Mouse (Mus musculus) cerebellum, postnatal 14 days (tissue): Measurements from ENCODE around the gene Xpo5.

Experiments used
- DNase-seq, 2 experiments: peaks; one replicate each; pipeline ENCODE4 v3.0.0; 2021; ENCODE audit warnings: mixed read lengths in 2 of 2

Gene Xpo5

GRCm38 (mm10) chr17:46262201-46262694 lies 59.7 kb downstream of the Xpo5 start:
- DNase-seq, result no peak

GRCm38 (mm10) chr17:46265502-46265901 lies 62.9 kb downstream of the Xpo5 start:
- DNase-seq, result no peak

- DNase-seq, result peak; percentile 95
Measured at GRCm38 (mm10) chr17:46265918-46266618, 63.5 kb downstream of the Xpo5 start.

GRCm38 (mm10) chr17:46266986-46267385 lies 64.4 kb downstream of the Xpo5 start:
- DNase-seq, result no peak

- no peak for DNase-seq
Measured at GRCm38 (mm10) chr17:46267511-46267910, 64.9 kb downstream of the Xpo5 start.

- DNase-seq, result no peak
Measured at GRCm38 (mm10) chr17:46268026-46268720, 65.6 kb downstream of the Xpo5 start.

GRCm38 (mm10) chr17:46269771-46270534 lies 67.4 kb downstream of the Xpo5 start:
- no peak for DNase-seq

GRCm38 (mm10) chr17:46272058-46272457 lies 69.5 kb downstream of the Xpo5 start:
- no peak for DNase-seq

- no peak for DNase-seq
Measured at GRCm38 (mm10) chr17:46272675-46273074, 70.1 kb downstream of the Xpo5 start.

- no peak for DNase-seq
Measured at GRCm38 (mm10) chr17:46273803-46274236, 71.2 kb downstream of the Xpo5 start.

- DNase-seq, result no peak
Measured at GRCm38 (mm10) chr17:46274465-46274864, 71.9 kb downstream of the Xpo5 start.

- DNase-seq, result no peak
Measured at GRCm38 (mm10) chr17:46275034-46275433, 72.5 kb downstream of the Xpo5 start.

- no peak for DNase-seq
Measured at GRCm38 (mm10) chr17:46275506-46275905, 72.9 kb downstream of the Xpo5 start.

GRCm38 (mm10) chr17:46277586-46277985 lies 75.0 kb downstream of the Xpo5 start:
- DNase-seq, result no peak

- DNase-seq, result no peak
Measured at GRCm38 (mm10) chr17:46278011-46278765, 75.6 kb downstream of the Xpo5 start.

GRCm38 (mm10) chr17:46282483-46283123 lies 80.0 kb downstream of the Xpo5 start, which contains the start of gene Tjap1:
Tjap1 (minus strand) TSS chr17:46283026.
- peak; percentile 90 to 93 for DNase-seq

GRCm38 (mm10) chr17:46283140-46283539 lies 80.6 kb downstream of the Xpo5 start:
- DNase-seq, result no peak

GRCm38 (mm10) chr17:46283911-46284310 lies 81.3 kb downstream of the Xpo5 start:
- no peak for DNase-seq

- DNase-seq, result no peak
Measured at GRCm38 (mm10) chr17:46284653-46285052, 82.1 kb downstream of the Xpo5 start.

- no peak for DNase-seq
Measured at GRCm38 (mm10) chr17:46285407-46285806, 82.8 kb downstream of the Xpo5 start.

GRCm38 (mm10) chr17:46287678-46288095 lies 85.1 kb downstream of the Xpo5 start:
- DNase-seq, result no peak
